Mouse (Mus musculus) neutrophil, adult 5-6 weeks (primary cell): ENCODE data around the gene Prkcb. TPM values are rescaled to one million over a fixed set of nuclear protein-coding genes. Genes with fewer than 3 reads are reported as not detected.

ENCODE experiments used
- ATAC-seq: fragments of 151-379, 151-347 bp; 2 replicates; pipeline ENCODE4 v1.8.0; 2017; ENCODE audit warnings: mild to moderate bottlenecking, moderate TSS enrichment; ENCODE audit not compliant: insufficient number of reproducible peaks, poor library complexity, low FRiP score, severe bottlenecking; ENCODE audit errors: extremely low read depth
- total RNA-seq: library from RNA; stranded (forward); fragments of 200-1000 nt; gene quantifications from 2 replicates; pipeline ENCODE4 v1.2.3, GENCODE M21; 2017

The Prkcb gene
- total RNA-seq, 1 experiment from 2014 or later: 446 TPM

GRCm38 (mm10) chr7:122313690-122314477 is 25.3 kb downstream of the Prkcb start:
- ATAC-seq: no peak

GRCm38 (mm10) chr7:122315720-122316331 is 27.3 kb downstream of the Prkcb start:
- peak; percentile 47 for ATAC-seq

GRCm38 (mm10) chr7:122316681-122317080 is 28.1 kb downstream of the Prkcb start:
- no peak for ATAC-seq

- ATAC-seq: peak; percentile 82
These were observed 28.9 kb downstream of the Prkcb start for GRCm38 (mm10) chr7:122317485-122317884.

GRCm38 (mm10) chr7:122319566-122319965 is 31.0 kb downstream of the Prkcb start:
- ATAC-seq: no peak

- no peak for ATAC-seq
These were observed 32.4 kb downstream of the Prkcb start for GRCm38 (mm10) chr7:122320843-122321544.

GRCm38 (mm10) chr7:122322038-122322690 is 33.6 kb downstream of the Prkcb start:
- no peak for ATAC-seq

GRCm38 (mm10) chr7:122327942-122328341 is 39.4 kb downstream of the Prkcb start:
- ATAC-seq: no peak

GRCm38 (mm10) chr7:122328466-122328865 is 39.9 kb downstream of the Prkcb start:
- ATAC-seq: no peak

GRCm38 (mm10) chr7:122329588-122329987 is 41.0 kb downstream of the Prkcb start:
- 0 out of 2 replicates have a peak, but pooled peaks have one; percentile 21 for ATAC-seq

GRCm38 (mm10) chr7:122333686-122334085 is 45.1 kb downstream of the Prkcb start:
- no peak for ATAC-seq

GRCm38 (mm10) chr7:122337302-122337701 is 48.8 kb downstream of the Prkcb start:
- no peak for ATAC-seq

GRCm38 (mm10) chr7:122338055-122338454 is 49.5 kb downstream of the Prkcb start:
- no peak for ATAC-seq

- no peak for ATAC-seq
These were observed 50.9 kb downstream of the Prkcb start for GRCm38 (mm10) chr7:122339476-122339875.

- no peak for ATAC-seq
These were observed 53.3 kb downstream of the Prkcb start for GRCm38 (mm10) chr7:122341813-122342212.

- no peak for ATAC-seq
These were observed 56.1 kb downstream of the Prkcb start for GRCm38 (mm10) chr7:122344656-122345055.

GRCm38 (mm10) chr7:122346251-122347242 is 58.0 kb downstream of the Prkcb start:
- no peak for ATAC-seq

GRCm38 (mm10) chr7:122347433-122347832 is 58.9 kb downstream of the Prkcb start:
- peak; percentile 56; the same call in 1 of the 2 replicates for ATAC-seq
